Mouse (Mus musculus) lung, postnatal 4 days (tissue): ENCODE measurements around the gene Aph1c.
"Not testable (repeated sequence)": the region's sequence is repeated elsewhere in the genome, so short reads cannot be mapped to it uniquely, and the experiment has no call there.

Experiments
- DNase-seq, 2 experiments: peaks; one replicate each; pipeline ENCODE4 v3.0.0; 2021

Aph1c gene

GRCm38 (mm10) chr9:66834318-66835096 lies at the start of gene Aph1c:
TSS of gene Aph1c (minus strand) at chr9:66834726.
- peak; percentile 99 for DNase-seq

- DNase-seq = no peak
Observed at GRCm38 (mm10) chr9:66883500-66883899, 49.0 kb upstream of the Aph1c start.

GRCm38 (mm10) chr9:66882406-66882821 lies 47.9 kb upstream of the Aph1c start:
- DNase-seq = peak; percentile 32 to 47

- no peak for DNase-seq
Observed at GRCm38 (mm10) chr9:66881858-66882257, 47.3 kb upstream of the Aph1c start.

GRCm38 (mm10) chr9:66880752-66881151 lies 46.2 kb upstream of the Aph1c start:
- no peak for DNase-seq

- no peak for DNase-seq
Observed at GRCm38 (mm10) chr9:66879486-66879885, 45.0 kb upstream of the Aph1c start.

- no peak for DNase-seq
Observed at GRCm38 (mm10) chr9:66878899-66879298, 44.4 kb upstream of the Aph1c start.

GRCm38 (mm10) chr9:66876577-66876976 lies 42.1 kb upstream of the Aph1c start:
- DNase-seq = peak; percentile 36 to 63

- no peak for DNase-seq
Observed at GRCm38 (mm10) chr9:66874297-66874696, 39.8 kb upstream of the Aph1c start.

- no peak for DNase-seq
Observed at GRCm38 (mm10) chr9:66873531-66873930, 39.0 kb upstream of the Aph1c start.

GRCm38 (mm10) chr9:66873009-66873408 lies 38.5 kb upstream of the Aph1c start:
- DNase-seq = not testable (repeated sequence)

GRCm38 (mm10) chr9:66872015-66872727 lies 37.6 kb upstream of the Aph1c start:
- DNase-seq = peak; percentile 71 to 88

GRCm38 (mm10) chr9:66864708-66865107 lies 30.2 kb upstream of the Aph1c start:
- no peak for DNase-seq

GRCm38 (mm10) chr9:66863456-66863855 lies 28.9 kb upstream of the Aph1c start:
- DNase-seq = peak in 1 of 2 experiments; percentile 44

- DNase-seq = no peak
Observed at GRCm38 (mm10) chr9:66862202-66862601, 27.7 kb upstream of the Aph1c start.

GRCm38 (mm10) chr9:66861104-66861767 lies 26.7 kb upstream of the Aph1c start:
- DNase-seq = no peak

- DNase-seq = peak in 1 of 2 experiments; percentile 26
Observed at GRCm38 (mm10) chr9:66859523-66859922, 25.0 kb upstream of the Aph1c start.

GRCm38 (mm10) chr9:66855865-66856264 lies 21.3 kb upstream of the Aph1c start:
- DNase-seq = no peak

GRCm38 (mm10) chr9:66852592-66852991 lies 18.1 kb upstream of the Aph1c start:
- no peak for DNase-seq

- peak in 1 of 2 experiments; percentile 28 for DNase-seq
Observed at GRCm38 (mm10) chr9:66850966-66851365, 16.4 kb upstream of the Aph1c start.

- DNase-seq = no peak
Observed at GRCm38 (mm10) chr9:66846822-66847221, 12.3 kb upstream of the Aph1c start.

GRCm38 (mm10) chr9:66835097-66835480 lies 563 bp upstream of the Aph1c start:
- no peak for DNase-seq

- peak in 1 of 2 experiments; percentile 30 for DNase-seq
Observed at GRCm38 (mm10) chr9:66833851-66834250, 675 bp downstream of the Aph1c start.
